Mouse (Mus musculus) kidney, adult 18-20 months (tissue): Measurements from ENCODE around the gene Brca1.
"Not testable (repeated sequence)": the region's sequence is repeated elsewhere in the genome, so short reads cannot be mapped to it uniquely, and the experiment has no call there.

Experiments used
- DNase-seq: peaks from one replicate; pipeline ENCODE4 v3.0.0; 2021

Brca1 gene

GRCm38 (mm10) chr11:101551751-101552475 is at the start of gene Brca1, which contains the start of gene Nbr1:
Brca1 (minus strand) TSS chr11:101551955.
Nbr1 (plus strand) TSS chr11:101552149.
- DNase-seq = peak; percentile 98

GRCm38 (mm10) chr11:101599156-101599555 is 47.4 kb upstream of the Brca1 start, which contains the start of gene Gm11634:
Gm11634 (minus strand) TSS chr11:101599256.
- no peak for DNase-seq

- no peak for DNase-seq
Observed at GRCm38 (mm10) chr11:101589989-101590624, 38.4 kb upstream of the Brca1 start.

GRCm38 (mm10) chr11:101589444-101589843 is 37.7 kb upstream of the Brca1 start:
- DNase-seq = peak; percentile 78

GRCm38 (mm10) chr11:101588868-101589267 is 37.1 kb upstream of the Brca1 start:
- peak; percentile 39 for DNase-seq

GRCm38 (mm10) chr11:101587676-101588075 is 35.9 kb upstream of the Brca1 start:
- DNase-seq = no peak

- no peak for DNase-seq
Observed at GRCm38 (mm10) chr11:101585805-101586204, 34.0 kb upstream of the Brca1 start.

GRCm38 (mm10) chr11:101585031-101585430 is 33.3 kb upstream of the Brca1 start:
- DNase-seq = not testable (repeated sequence)

GRCm38 (mm10) chr11:101583205-101583604 is 31.4 kb upstream of the Brca1 start:
- DNase-seq = no peak

GRCm38 (mm10) chr11:101582054-101583035 is 30.6 kb upstream of the Brca1 start, which contains the start of gene Tmem106a:
Tmem106a (plus strand) TSS chr11:101582242.
- peak; percentile 81 for DNase-seq

GRCm38 (mm10) chr11:101581081-101581764 is 29.5 kb upstream of the Brca1 start:
- no peak for DNase-seq

GRCm38 (mm10) chr11:101576116-101576515 is 24.4 kb upstream of the Brca1 start:
- no peak for DNase-seq

- DNase-seq = no peak
Observed at GRCm38 (mm10) chr11:101568421-101568820, 16.7 kb upstream of the Brca1 start.

GRCm38 (mm10) chr11:101562391-101562790 is 10.6 kb upstream of the Brca1 start:
- peak; percentile 60 for DNase-seq

- no peak for DNase-seq
Observed at GRCm38 (mm10) chr11:101556954-101557353, 5.2 kb upstream of the Brca1 start.

- peak; percentile 54 for DNase-seq
Observed at GRCm38 (mm10) chr11:101556541-101556940, 4.8 kb upstream of the Brca1 start.

GRCm38 (mm10) chr11:101553354-101553930 is 1.7 kb upstream of the Brca1 start:
- DNase-seq = no peak

GRCm38 (mm10) chr11:101552476-101553300 is 933 bp upstream of the Brca1 start:
- DNase-seq = peak; percentile 97

GRCm38 (mm10) chr11:101548526-101548925 is 3.2 kb downstream of the Brca1 start:
- DNase-seq = no peak

GRCm38 (mm10) chr11:101544132-101544531 is 7.6 kb downstream of the Brca1 start:
- no peak for DNase-seq

GRCm38 (mm10) chr11:101543533-101543932 is 8.2 kb downstream of the Brca1 start:
- DNase-seq = no peak
